Mouse (Mus musculus) c-Kit-positive CD71-positive TER-119-negative erythroid progenitor cells, embryonic 14.5 days (primary cell): ENCODE measurements around the gene Sars.
A peak's percentile ranks its signal among the peaks of the same experiment; 100 is the strongest.

Experiments
- DNase-seq: peaks from one replicate; pipeline ENCODE4 v3.0.0-alpha.2; 2013; ENCODE audit warnings: low read depth

Gene Sars

GRCm38 (mm10) chr3:108424944-108425623 is 19.9 kb downstream of the Sars start:
- no peak for DNase-seq

- DNase-seq, result peak; percentile 31
Measured at GRCm38 (mm10) chr3:108423844-108424801, 20.9 kb downstream of the Sars start.

GRCm38 (mm10) chr3:108423006-108423405 is 22.0 kb downstream of the Sars start:
- no peak for DNase-seq

- peak; percentile 53 for DNase-seq
Measured at GRCm38 (mm10) chr3:108415831-108416223, 29.2 kb downstream of the Sars start.

GRCm38 (mm10) chr3:108414857-108415830 is 29.9 kb downstream of the Sars start, which contains the start of gene Celsr2:
Celsr2 (minus strand) TSS chr3:108415552.
- DNase-seq, result no peak

- no peak for DNase-seq
Measured at GRCm38 (mm10) chr3:108413634-108414360, 31.2 kb downstream of the Sars start.

GRCm38 (mm10) chr3:108411754-108412121 is 33.3 kb downstream of the Sars start:
- DNase-seq, result no peak

- DNase-seq, result no peak
Measured at GRCm38 (mm10) chr3:108411026-108411753, 33.8 kb downstream of the Sars start.

GRCm38 (mm10) chr3:108410359-108410714 is 34.7 kb downstream of the Sars start:
- no peak for DNase-seq

GRCm38 (mm10) chr3:108409656-108410358 is 35.2 kb downstream of the Sars start:
- no peak for DNase-seq

- DNase-seq, result no peak
Measured at GRCm38 (mm10) chr3:108408517-108409008, 36.4 kb downstream of the Sars start.

- no peak for DNase-seq
Measured at GRCm38 (mm10) chr3:108406306-108406885, 38.6 kb downstream of the Sars start.

- DNase-seq, result no peak
Measured at GRCm38 (mm10) chr3:108405536-108406305, 39.3 kb downstream of the Sars start.

GRCm38 (mm10) chr3:108402528-108402920 is 42.5 kb downstream of the Sars start:
- DNase-seq, result no peak

GRCm38 (mm10) chr3:108401692-108402527 is 43.1 kb downstream of the Sars start:
- DNase-seq, result peak; percentile 61

- DNase-seq, result no peak
Measured at GRCm38 (mm10) chr3:108400442-108400841, 44.6 kb downstream of the Sars start.

GRCm38 (mm10) chr3:108398281-108398680 is 46.7 kb downstream of the Sars start:
- no peak for DNase-seq

GRCm38 (mm10) chr3:108392793-108393192 is 52.2 kb downstream of the Sars start:
- no peak for DNase-seq
